Mouse (Mus musculus) hindbrain, embryonic 16.5 days (tissue): ENCODE results near the gene Crisp2. TPM values are rescaled to one million over a fixed set of nuclear protein-coding genes. Genes with fewer than 3 reads are reported as not detected.
"Not testable (repeated sequence)": the region's sequence is repeated elsewhere in the genome, so short reads cannot be mapped to it uniquely, and the experiment has no call there.

ENCODE experiments used
- ATAC-seq: fragments of 200-750 bp; cut with Nextera tagmentation; 2 replicates; pipeline ENCODE4 v1.8.0; 2017; ENCODE audit warnings: moderate TSS enrichment, moderate library complexity
- H3K27ac ChIP-seq: fragments of 300-500 bp; sonication (generic); 2 replicates; pipeline ENCODE4 v1.5.1; 2014; ENCODE audit warnings: low read depth, mild to moderate bottlenecking, control low read depth, low read length, moderate library complexity
- H3K27me3 ChIP-seq: fragments of 300-500 bp; sonication (generic); replicated peaks from 2 replicates; pipeline ENCODE4 v1.6.1; 2014; ENCODE audit warnings: low read length; ENCODE audit not compliant: control insufficient read depth, insufficient read depth
- H3K36me3 ChIP-seq: fragments of 300-500 bp; sonication (generic); 2 replicates; pipeline ENCODE4 v1.6.1; 2014; ENCODE audit warnings: mild to moderate bottlenecking, low read length, moderate library complexity, mixed read lengths; ENCODE audit not compliant: control insufficient read depth, insufficient read depth
- H3K4me1 ChIP-seq: fragments of 300-500 bp; sonication (generic); 2 replicates; pipeline ENCODE4 v1.6.1; 2014; ENCODE audit warnings: low read depth, low read length; ENCODE audit not compliant: control insufficient read depth, insufficient read depth
- H3K4me2 ChIP-seq: fragments of 300-500 bp; sonication (generic); 2 replicates; pipeline ENCODE4 v1.6.1; 2014; ENCODE audit warnings: mild to moderate bottlenecking, low read length, control low read depth, moderate library complexity
- H3K4me3 ChIP-seq: fragments of 300-500 bp; sonication (generic); 2 replicates; pipeline ENCODE4 v1.5.1; 2014; ENCODE audit warnings: mild to moderate bottlenecking, low read length, control low read depth, moderate library complexity
- H3K9ac ChIP-seq: fragments of 300-500 bp; sonication (generic); 2 replicates; pipeline ENCODE4 v1.6.1; 2014; ENCODE audit warnings: low read depth, mild to moderate bottlenecking, control low read depth, low read length, moderate library complexity
- H3K9me3 ChIP-seq: fragments of 300-500 bp; sonication (generic); 2 replicates; pipeline ENCODE4 v1.6.1; 2014; ENCODE audit warnings: mild to moderate bottlenecking, low read length, moderate library complexity; ENCODE audit not compliant: control insufficient read depth
- WGBS: fragments of 180-500 bp; shearing (Covaris S2); extraction: QIAGEN DNeasy Blood & Tissue Kit; methylation state at CpG from one replicate; pipeline ENCODE4 v1.1.7; 2014; 5-methylcytosine and 5-hydroxymethylcytosine counted together
- polyA plus RNA-seq: library from polyadenylated mRNA; unstranded; fragments of >200 nt; fragmentation: Nextera tagmentation; extraction: Ambion mirVana; gene quantifications from 2 replicates; pipeline ENCODE4 v1.2.1, GENCODE M21; 2015

The Crisp2 gene
- polyA plus RNA-seq, 1 experiment from 2014 or later = not detected

- H3K4me1 ChIP-seq = no peaks in the 10 kb centered on the region
- no peak overlapping the region for H3K27ac ChIP-seq
- ATAC-seq = no peak
- H3K4me3 ChIP-seq = no peak overlapping the region
- no peak overlapping the region for H3K9ac ChIP-seq
- H3K4me2 ChIP-seq = no peak overlapping the region
- no peaks in the 10 kb centered on the region for H3K27me3 ChIP-seq
- no peaks in the 10 kb centered on the region for H3K9me3 ChIP-seq
- 69% methylated on average over 4 of the region's 4 CpGs for WGBS
- H3K36me3 ChIP-seq = no peaks in the 10 kb centered on the region
These were observed 75.1 kb downstream of the Crisp2 start for GRCm38 (mm10) chr17:40731724-40732123.

- H3K4me1 ChIP-seq = no peaks in the 10 kb centered on the region
- no peak overlapping the region for H3K4me3 ChIP-seq
- H3K4me2 ChIP-seq = no peak overlapping the region
- H3K9me3 ChIP-seq = no peaks in the 10 kb centered on the region
- no peaks in the 10 kb centered on the region for H3K36me3 ChIP-seq
- ATAC-seq = no peak
- no peak overlapping the region for H3K9ac ChIP-seq
- 71% methylated on average over 2 of the region's 2 CpGs for WGBS
- no peak overlapping the region for H3K27ac ChIP-seq
- H3K27me3 ChIP-seq = no peaks in the 10 kb centered on the region
These were observed 75.5 kb downstream of the Crisp2 start for GRCm38 (mm10) chr17:40731296-40731695.

- ATAC-seq = no peak
- WGBS = 86% methylated on average over 2 of the region's 2 CpGs
- Histone ChIP-seq H3K9me3 (no peaks in the 10 kb centered on the region), H3K27ac (no peak within 1 kb of the TSS), H3K36me3 (no peaks in the 10 kb centered on the region), H3K9ac (no peak within 1 kb of the TSS), H3K27me3 (no peaks in the 10 kb centered on the region), H3K4me1 (no peaks in the 10 kb centered on the region), H3K4me3 (no peak within 1 kb of the TSS), H3K4me2 (no peak within 1 kb of the TSS)
These were observed 80.0 kb downstream of the Crisp2 start, which contains the start of gene Esp1 for GRCm38 (mm10) chr17:40726820-40727219. Gene Esp1 (plus strand): TSS chr17:40727120.

- not testable (repeated sequence) for H3K4me2 ChIP-seq, H3K27ac ChIP-seq, ATAC-seq, H3K9me3 ChIP-seq, H3K9ac ChIP-seq, H3K36me3 ChIP-seq, H3K4me3 ChIP-seq, H3K4me1 ChIP-seq, H3K27me3 ChIP-seq
These were observed 89.7 kb downstream of the Crisp2 start for GRCm38 (mm10) chr17:40717055-40717454.

GRCm38 (mm10) chr17:40716273-40716672 is 90.5 kb downstream of the Crisp2 start:
- no peaks in the 10 kb centered on the region for H3K4me1 ChIP-seq
- no peak overlapping the region for H3K4me3 ChIP-seq
- no peak for ATAC-seq
- H3K27me3 ChIP-seq = no peaks in the 10 kb centered on the region
- H3K36me3 ChIP-seq = no peaks in the 10 kb centered on the region
- no peak overlapping the region for H3K4me2 ChIP-seq
- H3K9me3 ChIP-seq = no peaks in the 10 kb centered on the region
- no peak overlapping the region for H3K9ac ChIP-seq
- no peak overlapping the region for H3K27ac ChIP-seq

Other genes with a start within 250 kb of the Crisp2 start
- gene Esp6, start 245.5 kb downstream of the Crisp2 start, polyA plus RNA-seq = not detected in 2 replicates
- not detected in 2 replicates for gene Esp4, start 208.4 kb downstream of the Crisp2 start, polyA plus RNA-seq
- gene Esp3, start 174.9 kb downstream of the Crisp2 start, polyA plus RNA-seq = not detected in 2 replicates
- not detected in 2 replicates for gene Esp1, start 79.9 kb downstream of the Crisp2 start, polyA plus RNA-seq
- 0.09 and 0.14 TPM in 2 replicates for gene Rhag, start 4.1 kb upstream of the Crisp2 start, polyA plus RNA-seq
- gene 9130008F23Rik, start 73.6 kb upstream of the Crisp2 start, polyA plus RNA-seq = 0.99 and 1.2 TPM in 2 replicates
- gene Glyatl3, start 107.3 kb upstream of the Crisp2 start, polyA plus RNA-seq = not detected in 2 replicates
- 24.3 and 26.2 TPM in 2 replicates for gene Mut, start 127.7 kb upstream of the Crisp2 start, polyA plus RNA-seq
- 10.9 and 12.1 TPM in 2 replicates for gene Cenpq, start 128.0 kb upstream of the Crisp2 start, polyA plus RNA-seq